Mouse (Mus musculus): Measurements from ENCODE around the gene Tox4. TPM values are rescaled to one million over a fixed set of nuclear protein-coding genes. Genes with fewer than 3 reads are reported as not detected.

Gene Tox4
- polyA plus RNA-seq, 1 experiment from 2014 or later, result 44.6 TPM

DNA sequence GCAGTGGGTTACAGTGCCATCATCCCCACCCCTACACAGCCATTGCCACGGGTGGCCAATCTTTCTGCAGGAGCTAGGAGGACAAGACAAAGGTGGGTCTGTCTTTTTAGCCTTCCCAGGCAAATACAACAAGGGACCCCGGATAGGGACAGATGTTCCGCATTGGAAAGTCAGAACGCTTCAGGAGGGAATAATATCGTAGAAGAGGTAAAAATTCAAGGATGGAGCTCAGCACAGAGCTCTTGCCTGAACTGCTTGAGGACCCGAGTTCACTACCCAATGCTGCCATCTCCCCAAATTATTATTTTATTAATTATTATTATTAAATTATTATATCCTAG is 60.5 kb downstream of the Tox4 start:
- H3K9ac ChIP-seq, result no peak overlapping the region
- WGBS, result 80% methylated on average over 6 of the region's 6 CpGs
- no peak overlapping the region for H3K4me3 ChIP-seq (replicated peaks)
- no peak for ATAC-seq (replicated peaks; ENCODE audit: low FRiP score)
- no peaks in the 10 kb centered on the region for H3K36me3 ChIP-seq
- no peaks in the 10 kb centered on the region for H3K9me3 ChIP-seq (replicated peaks)
- no peak overlapping the region for H3K27ac ChIP-seq
- H3K27me3 ChIP-seq, result peaks cover 6% of the 10 kb centered on the region; the same call in 1 of the 2 replicates
- peak overlapping the region; percentile 56; the same call in 1 of the 2 replicates for H3K4me2 ChIP-seq
- 0 out of 2 replicates have a peak, but pooled peaks cover 5% of the 10 kb centered on the region for H3K4me1 ChIP-seq

Other genes starting within 250 kb of the Tox4 start
- not detected in 2 replicates for gene Olfr221, start 236.7 kb upstream of the Tox4 start, polyA plus RNA-seq (2015; fragmentation: Nextera tagmentation; extraction: Ambion mirVana)
- 682 and 728 TPM in 2 replicates for gene Hnrnpc, start 175.1 kb upstream of the Tox4 start, polyA plus RNA-seq (2015; fragmentation: Nextera tagmentation; extraction: Ambion mirVana)
- 79.3 and 81.1 TPM in 2 replicates for gene Rpgrip1, start 168.4 kb upstream of the Tox4 start, polyA plus RNA-seq (2015; fragmentation: Nextera tagmentation; extraction: Ambion mirVana)
- 63.2 and 69.1 TPM in 2 replicates for gene Supt16, start 81.7 kb upstream of the Tox4 start, polyA plus RNA-seq (2015; fragmentation: Nextera tagmentation; extraction: Ambion mirVana)
- 33.8 and 40.5 TPM in 2 replicates for gene Chd8, start 21.4 kb upstream of the Tox4 start, polyA plus RNA-seq (2015; fragmentation: Nextera tagmentation; extraction: Ambion mirVana)
- 21.9 and 23.5 TPM in 2 replicates for gene Rab2b, start 399 bp downstream of the Tox4 start, polyA plus RNA-seq (2015; fragmentation: Nextera tagmentation; extraction: Ambion mirVana)
- gene Mettl3, start 26.0 kb downstream of the Tox4 start, polyA plus RNA-seq (2015; fragmentation: Nextera tagmentation; extraction: Ambion mirVana), result 52.1 and 52.8 TPM in 2 replicates
- gene Sall2, start 49.6 kb downstream of the Tox4 start, polyA plus RNA-seq (2015; fragmentation: Nextera tagmentation; extraction: Ambion mirVana), result 37.8 and 39.3 TPM in 2 replicates
- gene Olfr1513, start 77.3 kb downstream of the Tox4 start, polyA plus RNA-seq (2015; fragmentation: Nextera tagmentation; extraction: Ambion mirVana), result not detected in 2 replicates
- not detected in 2 replicates for gene Olfr1512, start 100.0 kb downstream of the Tox4 start, polyA plus RNA-seq (2015; fragmentation: Nextera tagmentation; extraction: Ambion mirVana)
- gene Olfr1511, start 118.2 kb downstream of the Tox4 start, polyA plus RNA-seq (2015; fragmentation: Nextera tagmentation; extraction: Ambion mirVana), result not detected in 2 replicates
- gene Olfr1510, start 135.2 kb downstream of the Tox4 start, polyA plus RNA-seq (2015; fragmentation: Nextera tagmentation; extraction: Ambion mirVana), result not detected in 2 replicates
- gene Olfr1509, start 163.8 kb downstream of the Tox4 start, polyA plus RNA-seq (2015; fragmentation: Nextera tagmentation; extraction: Ambion mirVana), result not detected in 2 replicates
- gene Olfr1508, start 188.3 kb downstream of the Tox4 start, polyA plus RNA-seq (2015; fragmentation: Nextera tagmentation; extraction: Ambion mirVana), result not detected in 2 replicates
- not detected in 2 replicates for gene Olfr1507, start 216.6 kb downstream of the Tox4 start, polyA plus RNA-seq (2015; fragmentation: Nextera tagmentation; extraction: Ambion mirVana)

All from kidney, embryonic 15.5 days (tissue).